ENCODE assay signal across 10 mouse cellular contexts in the genomic region with DNA sequence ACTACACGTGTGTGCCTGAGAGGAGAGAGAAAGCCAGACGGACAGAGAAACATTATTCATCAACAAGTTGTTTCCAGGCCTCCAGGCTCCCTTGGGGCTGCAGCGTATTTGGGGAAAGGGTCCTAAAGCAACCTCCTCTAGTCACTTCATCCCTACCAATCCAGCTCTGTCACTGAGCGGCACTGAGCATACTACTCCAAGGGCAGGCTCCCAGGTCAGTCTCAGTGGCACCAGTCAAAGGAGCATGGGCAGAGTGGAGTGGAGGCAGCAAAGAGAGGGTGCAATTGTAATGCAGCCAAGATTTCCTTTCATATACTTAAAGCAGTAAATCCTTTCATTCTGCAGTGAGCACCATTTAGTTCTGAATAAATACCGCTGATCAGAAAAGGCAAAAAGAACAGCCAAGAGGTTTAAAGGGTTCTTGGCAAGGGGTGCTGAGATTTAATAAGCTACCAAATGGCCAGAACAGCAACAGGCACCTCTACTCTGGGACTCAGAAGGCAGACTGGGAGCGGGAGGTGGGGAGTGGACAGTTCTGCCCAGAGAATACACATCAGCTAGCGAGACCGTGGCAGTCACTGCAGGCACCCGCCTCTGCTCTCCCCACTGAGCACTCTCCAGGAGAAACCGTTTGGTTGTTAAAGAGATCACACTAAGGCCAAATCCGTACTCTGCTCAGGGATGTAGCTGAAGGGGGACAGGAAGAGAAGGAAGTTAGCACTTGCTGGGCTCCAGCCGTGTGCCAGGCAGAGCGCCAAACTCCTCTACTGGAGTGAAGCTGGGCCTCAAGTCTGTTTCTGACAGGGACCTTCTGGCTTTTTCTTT. TPM values are rescaled to one million over a fixed set of nuclear protein-coding genes. Genes with fewer than 3 reads are reported as not detected.
A peak's percentile ranks its signal among the peaks of the same experiment; 100 is the strongest.
DNase-seq lines count a peak whose midpoint lies in the region; ATAC-seq lines count a peak whose summit lies in the region.
"Had no signal": no experiment of that assay in that cellular context is flagged by ENCODE, and none has a peak within 500 bp of the region (broad histone marks: within the 10 kb centered on the region; RNA-seq: fewer than 3 reads in every experiment).

No protein-coding gene starts in this region.

- H3K4me3 ChIP-seq in hindbrain, embryonic 10.5 days = no peak overlapping the region
- H3K4me3 ChIP-seq in hindbrain, embryonic 12.5 days = no peak overlapping the region
- H3K4me3 ChIP-seq: liver, embryonic 15.5 days had no signal

- intact Hi-C loops in heart, postnatal 14 days (cut with DNase I) = loop anchor here (5.0 kb wide), 2 partner anchors 167 to 173 kb away; partner anchors contain the start of genes Lrp4 and Mybpc3

- WGBS in hindbrain, embryonic 10.5 days = 71% methylated on average over 13 of the region's 13 CpGs
- 64% methylated on average over 13 of the region's 13 CpGs for WGBS in hindbrain, embryonic 12.5 days

- H3K4me2 ChIP-seq in hindbrain, embryonic 12.5 days (replicated peaks) = no peak overlapping the region
- H3K4me2 ChIP-seq: liver, embryonic 15.5 days had no signal

- H3K36me3 ChIP-seq in hindbrain, embryonic 10.5 days = peaks cover 13% of the 10 kb centered on the region
- peaks cover 5% of the 10 kb centered on the region; the same call in 1 of the 2 replicates for H3K36me3 ChIP-seq in hindbrain, embryonic 12.5 days
- H3K36me3 ChIP-seq: G1E; liver, embryonic 15.5 days had no signal

- no peak for DNase-seq in hindbrain, embryonic 10.5 days (ENCODE audit: low spot score)
- DNase-seq in cerebellum, adult 11 months = peak; percentile 75
- DNase-seq in heart, postnatal 14 days = peak; percentile 65 to 68
- peak; percentile 77 for DNase-seq in lung, postnatal 10 days
- no peak for DNase-seq in spleen, postnatal 14 days (ENCODE audit: low spot score in 2 of 2)
- no peak for DNase-seq in embryo, embryonic 9.5 days (ENCODE audit: extremely low spot score)
- no peak for DNase-seq in urinary bladder, postnatal 25 days (ENCODE audit: low spot score)

- no peak for ATAC-seq in hindbrain, embryonic 12.5 days (ENCODE audit: low FRiP score)

- H3K9ac ChIP-seq in hindbrain, embryonic 12.5 days = no peak overlapping the region
- H3K9ac ChIP-seq: liver, embryonic 15.5 days had no signal

- no peaks in the 10 kb centered on the region for H3K27me3 ChIP-seq in hindbrain, embryonic 10.5 days (ENCODE audit: insufficient read depth, poor library complexity, severe bottlenecking)
- no peaks in the 10 kb centered on the region for H3K27me3 ChIP-seq in hindbrain, embryonic 12.5 days
- H3K27me3 ChIP-seq: liver, embryonic 15.5 days had no signal

- H3K27ac ChIP-seq in hindbrain, embryonic 10.5 days = peak overlapping the region; percentile 23; the same call in 1 of the 2 replicates
- no peak overlapping the region for H3K27ac ChIP-seq in hindbrain, embryonic 12.5 days
- H3K27ac ChIP-seq: liver, embryonic 15.5 days had no signal

- peaks cover 18% of the 10 kb centered on the region for H3K4me1 ChIP-seq in hindbrain, embryonic 10.5 days (replicated peaks)
- H3K4me1 ChIP-seq in hindbrain, embryonic 12.5 days = peaks cover 4% of the 10 kb centered on the region; the same call in 1 of the 2 replicates

- H3K9me3 ChIP-seq in hindbrain, embryonic 10.5 days = no peaks in the 10 kb centered on the region
- no peaks in the 10 kb centered on the region for H3K9me3 ChIP-seq in hindbrain, embryonic 12.5 days (replicated peaks)
- H3K9me3 ChIP-seq: G1E; liver, embryonic 15.5 days had no signal

RNA-seq across cellular contexts. Expression of gene Arfgap2, which starts 19.8 kb away (rescaled TPM):
- 93.6 and 94.4 TPM in 2 replicates for polyA plus RNA-seq in hindbrain, embryonic 10.5 days (2016; fragmentation: Nextera tagmentation; extraction: Ambion mirVana)
- 84.5 and 85.6 TPM in 2 replicates for polyA plus RNA-seq in hindbrain, embryonic 12.5 days (2016; fragmentation: Nextera tagmentation; extraction: Ambion mirVana)
- total RNA-seq in heart, postnatal 14 days (2021) = 10 to 100 TPM; 59.2 to 62.4 TPM

RNA-seq across cellular contexts. Expression of gene Pacsin3, which starts 28.8 kb away (rescaled TPM):
- polyA plus RNA-seq in hindbrain, embryonic 10.5 days (2016; fragmentation: Nextera tagmentation; extraction: Ambion mirVana) = 30.0 and 38.5 TPM in 2 replicates
- 21.5 and 25.6 TPM in 2 replicates for polyA plus RNA-seq in hindbrain, embryonic 12.5 days (2016; fragmentation: Nextera tagmentation; extraction: Ambion mirVana)
- total RNA-seq in heart, postnatal 14 days (2021) = 100 to 1,000 TPM; 106 to 109 TPM

RNA-seq across cellular contexts. Expression of gene Ddb2, which starts 47.8 kb away (rescaled TPM):
- 8.3 and 10.5 TPM in 2 replicates for polyA plus RNA-seq in hindbrain, embryonic 10.5 days (2016; fragmentation: Nextera tagmentation; extraction: Ambion mirVana)
- 10.6 and 13.4 TPM in 2 replicates for polyA plus RNA-seq in hindbrain, embryonic 12.5 days (2016; fragmentation: Nextera tagmentation; extraction: Ambion mirVana)
- 1 to 10 TPM; 4.6 to 6.3 TPM for total RNA-seq in heart, postnatal 14 days (2021)

Comparison
In these comparisons a context has a peak if more than half of its experiments do, and no peak if none do; other contexts are left out.
1. DNase-seq: peak in cerebellum, adult 11 months (single experiment), heart, postnatal 14 days (2 of 2) and lung, postnatal 10 days (single experiment); none in hindbrain, embryonic 10.5 days (single experiment), spleen, postnatal 14 days (0 of 2), embryo, embryonic 9.5 days (single experiment) and urinary bladder, postnatal 25 days (single experiment).